Mouse (Mus musculus) stomach, postnatal 0 days (tissue): ENCODE measurements around the gene Ndufa6. TPM values are rescaled to one million over a fixed set of nuclear protein-coding genes. Genes with fewer than 3 reads are reported as not detected.
"Not testable (repeated sequence)": the region's sequence is repeated elsewhere in the genome, so short reads cannot be mapped to it uniquely, and the experiment has no call there.

Experiments
- ATAC-seq: fragments of 200-750 bp; cut with Nextera tagmentation; 2 replicates; pipeline ENCODE4 v1.8.0; 2017; ENCODE audit not compliant: low FRiP score, low TSS enrichment
- DNase-seq: peaks from one replicate; pipeline ENCODE4 v3.0.0-alpha.2; 2016; ENCODE audit warnings: low spot score
- H3K27ac ChIP-seq: fragments of 300-500 bp; sonication (generic); replicated peaks from 2 replicates; pipeline ENCODE4 v1.5.1; 2014; ENCODE audit warnings: mild to moderate bottlenecking, control low read depth
- H3K27me3 ChIP-seq: fragments of 300-500 bp; sonication (generic); 2 replicates; pipeline ENCODE4 v1.6.1; 2014; ENCODE audit warnings: low read length; ENCODE audit not compliant: control insufficient read depth, insufficient read depth
- H3K36me3 ChIP-seq: fragments of 300-500 bp; sonication (generic); 2 replicates; pipeline ENCODE4 v1.6.1; 2014; ENCODE audit warnings: low read length, mixed read lengths; ENCODE audit not compliant: control insufficient read depth, insufficient read depth
- H3K4me1 ChIP-seq: fragments of 300-500 bp; sonication (generic); replicated peaks from 2 replicates; pipeline ENCODE4 v1.6.1; 2014; ENCODE audit warnings: antibody characterized with exemption; ENCODE audit not compliant: control insufficient read depth, insufficient read depth
- H3K4me2 ChIP-seq: fragments of 300-500 bp; sonication (generic); replicated peaks from 2 replicates; pipeline ENCODE4 v1.6.1; 2014; ENCODE audit warnings: low read depth, mild to moderate bottlenecking, control low read depth, moderate library complexity
- H3K4me3 ChIP-seq: fragments of 300-500 bp; sonication (generic); 2 replicates; pipeline ENCODE4 v1.5.1; 2014; ENCODE audit warnings: low read depth, low read length, control low read depth
- H3K9ac ChIP-seq: fragments of 300-500 bp; sonication (generic); 2 replicates; pipeline ENCODE4 v1.6.1; 2014; ENCODE audit warnings: mild to moderate bottlenecking, low read length, control low read depth, mixed read lengths
- H3K9me3 ChIP-seq: fragments of 300-500 bp; sonication (generic); 2 replicates; pipeline ENCODE4 v1.6.1; 2016; ENCODE audit warnings: low read length; ENCODE audit not compliant: control insufficient read depth
- CTCF ChIP-seq: IDR thresholded peaks from 2 replicates; pipeline ENCODE4 v1.5.1; 2016; ENCODE audit warnings: antibody characterized with exemption, low read depth, mild to moderate bottlenecking, moderate library complexity
- EP300 ChIP-seq: optimal IDR thresholded peaks from 2 replicates; pipeline ENCODE3; 2016; ENCODE audit warnings: antibody characterized with exemption
- WGBS: fragments of 180-500 bp; shearing (Covaris S2); extraction: QIAGEN DNeasy Blood & Tissue Kit; methylation state at CpG from one replicate; pipeline ENCODE4 v1.1.7; 2014; 5-methylcytosine and 5-hydroxymethylcytosine counted together
- polyA plus RNA-seq: library from polyadenylated mRNA; unstranded; fragments of >200 nt; fragmentation: Nextera tagmentation; extraction: Ambion mirVana; gene quantifications from 2 replicates; pipeline ENCODE4 v1.2.1, GENCODE M21; 2015

Gene Ndufa6
- 514 and 516 TPM in 2 replicates for polyA plus RNA-seq

- H3K36me3 ChIP-seq, result peaks cover 8% of the 10 kb centered on the region; the same call in 1 of the 2 replicates
- H3K9ac ChIP-seq, result peak within 1 kb of the TSS; percentile 98
- peak; percentile 98 for DNase-seq
- peak within 1 kb of the TSS; percentile 81 for H3K4me2 ChIP-seq
- ATAC-seq, result peak; percentile 98
- peak; percentile 100 for TF ChIP-seq CTCF
- TF ChIP-seq EP300, result peak; percentile 62
- no peaks in the 10 kb centered on the region for H3K27me3 ChIP-seq
- H3K4me3 ChIP-seq, result peak within 1 kb of the TSS; percentile 96
- 1% methylated on average over 56 of the region's 57 CpGs for WGBS
- H3K9me3 ChIP-seq, result no peaks in the 10 kb centered on the region
- H3K4me1 ChIP-seq, result no peaks in the 10 kb centered on the region
- H3K27ac ChIP-seq, result peak within 1 kb of the TSS; percentile 93
Observed at GRCm38 (mm10) chr15:82354126-82354945, at the start of gene Ndufa6. Ndufa6 (minus strand) TSS chr15:82354322.

DNA sequence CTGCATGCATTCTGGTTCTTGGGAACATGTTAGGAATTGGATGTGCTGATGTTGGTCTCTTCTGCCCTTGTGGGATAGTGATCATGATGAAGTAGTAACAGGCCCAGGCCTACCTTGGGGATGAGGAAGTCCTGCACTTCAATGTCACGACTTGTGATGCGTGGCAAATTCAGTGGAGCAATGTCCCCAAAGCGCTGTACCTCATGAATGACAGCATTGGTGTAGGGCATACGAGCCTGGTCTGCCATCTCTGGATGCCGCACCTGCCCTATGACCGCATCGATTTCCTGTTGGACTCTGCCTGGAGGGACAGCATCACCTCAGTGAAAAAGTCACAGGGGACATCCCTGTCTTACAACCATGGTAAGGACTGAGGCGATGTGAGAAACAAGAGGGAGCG lies 49.5 kb upstream of the Ndufa6 start:
- H3K27me3 ChIP-seq, result no peaks in the 10 kb centered on the region

GRCm38 (mm10) chr15:82402741-82403140 lies 48.6 kb upstream of the Ndufa6 start:
- 86% methylated on average over 6 of the region's 6 CpGs for WGBS
- Histone ChIP-seq H3K4me1 (no peaks in the 10 kb centered on the region), H3K4me3 (no peak overlapping the region), H3K36me3 (no peaks in the 10 kb centered on the region), H3K27me3 (no peaks in the 10 kb centered on the region), H3K4me2 (no peak overlapping the region), H3K9me3 (no peaks in the 10 kb centered on the region), H3K27ac (no peak overlapping the region), H3K9ac (no peak overlapping the region)
- no peak for DNase-seq
- ATAC-seq, result no peak
- no peak for TF ChIP-seq CTCF
- no peak for TF ChIP-seq EP300

More for the DNA sequence above, 49.5 kb upstream of the Ndufa6 start:
- Histone ChIP-seq H3K4me3 (no peak overlapping the region), H3K9me3 (no peaks in the 10 kb centered on the region), H3K4me2 (no peak overlapping the region), H3K27ac (no peak overlapping the region), H3K36me3 (no peaks in the 10 kb centered on the region), H3K9ac (no peak overlapping the region), H3K4me1 (no peaks in the 10 kb centered on the region)
- no peak for TF ChIP-seq CTCF
- TF ChIP-seq EP300, result no peak
- 89% methylated on average over 9 of the region's 9 CpGs for WGBS
- DNase-seq (no peak), ATAC-seq (no peak)

- H3K27ac ChIP-seq, result no peak overlapping the region
- ATAC-seq (no peak), DNase-seq (no peak)
- H3K4me1 ChIP-seq, result no peaks in the 10 kb centered on the region
- H3K36me3 ChIP-seq, result no peaks in the 10 kb centered on the region
- H3K9me3 ChIP-seq, result no peaks in the 10 kb centered on the region
- no peaks in the 10 kb centered on the region for H3K27me3 ChIP-seq
- no peak overlapping the region for H3K4me2 ChIP-seq
- no peak overlapping the region for H3K9ac ChIP-seq
- H3K4me3 ChIP-seq, result no peak overlapping the region
- TF ChIP-seq CTCF, result no peak
Observed at GRCm38 (mm10) chr15:82402106-82402505, 48.0 kb upstream of the Ndufa6 start.

- no peak for TF ChIP-seq EP300
- TF ChIP-seq CTCF, result no peak
- Histone ChIP-seq H3K27me3 (no peaks in the 10 kb centered on the region), H3K27ac (no peak overlapping the region), H3K4me3 (no peak overlapping the region), H3K4me1 (no peaks in the 10 kb centered on the region), H3K9ac (no peak overlapping the region), H3K4me2 (no peak overlapping the region), H3K9me3 (no peaks in the 10 kb centered on the region), H3K36me3 (no peaks in the 10 kb centered on the region)
- WGBS, result 59% methylated on average over 2 of the region's 2 CpGs
- DNase-seq, result no peak
- ATAC-seq, result no peak
Observed at GRCm38 (mm10) chr15:82401516-82401915, 47.4 kb upstream of the Ndufa6 start.

- not testable (repeated sequence) for H3K27me3 ChIP-seq, DNase-seq, H3K36me3 ChIP-seq, H3K4me2 ChIP-seq, H3K9me3 ChIP-seq, ATAC-seq, H3K9ac ChIP-seq, H3K4me3 ChIP-seq, H3K27ac ChIP-seq, H3K4me1 ChIP-seq
- 63% methylated on average over 3 of the region's 3 CpGs for WGBS
Observed at GRCm38 (mm10) chr15:82395955-82396354, 41.8 kb upstream of the Ndufa6 start.

- not testable (repeated sequence) for DNase-seq, H3K9me3 ChIP-seq
- WGBS, result 91% methylated on average over 2 of the region's 2 CpGs
Observed at GRCm38 (mm10) chr15:82393922-82394321, 39.8 kb upstream of the Ndufa6 start, which contains the start of gene Cyp2d11. Cyp2d11 (minus strand) TSS chr15:82394022.

DNA sequence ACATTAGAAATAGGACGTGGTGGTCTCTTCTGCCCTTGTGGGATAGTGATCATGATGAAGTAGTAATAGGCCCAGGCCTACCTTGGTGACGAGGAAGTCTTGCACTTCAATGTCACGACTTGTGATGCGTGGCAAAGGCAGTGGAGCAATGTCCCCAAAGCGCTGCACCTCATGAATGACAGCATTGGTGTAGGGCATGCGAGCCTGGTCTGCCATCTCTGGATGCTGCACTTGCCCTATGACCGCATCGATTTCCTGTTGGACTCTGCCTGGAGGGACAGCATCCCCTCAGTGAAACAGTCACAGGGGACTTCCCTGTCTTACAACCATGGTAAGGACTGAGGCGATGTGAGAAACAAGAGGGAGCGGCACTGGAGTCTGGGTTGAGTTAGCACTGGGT lies 35.8 kb upstream of the Ndufa6 start:
- H3K27me3 ChIP-seq, H3K9me3 ChIP-seq, H3K27ac ChIP-seq, H3K4me3 ChIP-seq, H3K4me1 ChIP-seq, ATAC-seq, H3K4me2 ChIP-seq, DNase-seq, H3K36me3 ChIP-seq, H3K9ac ChIP-seq: not testable (repeated sequence)
- 92% methylated on average over 10 of the region's 10 CpGs for WGBS

More at GRCm38 (mm10) chr15:82393922-82394321, 39.8 kb upstream of the Ndufa6 start, which contains the start of gene Cyp2d11:
- H3K36me3 ChIP-seq, H3K4me3 ChIP-seq, H3K27ac ChIP-seq, ATAC-seq, H3K27me3 ChIP-seq, H3K4me1 ChIP-seq, H3K4me2 ChIP-seq, H3K9ac ChIP-seq: not testable (repeated sequence)
